Mouse (Mus musculus): Measurements from ENCODE around the gene Szrd1.
"Not testable (repeated sequence)": the region's sequence is repeated elsewhere in the genome, so short reads cannot be mapped to it uniquely, and the experiment has no call there.

Szrd1 gene

GRCm38 (mm10) chr4:141147112-141148008 is 7.8 kb upstream of the Szrd1 start, which contains the start of gene Fbxo42:
Gene Fbxo42 (plus strand): TSS chr4:141147913.
- peak; percentile 90 for DNase-seq (ENCODE audit: low spot score)

- no peak for DNase-seq (ENCODE audit: low spot score)
These were observed 7.0 kb upstream of the Szrd1 start for GRCm38 (mm10) chr4:141146491-141147033.

- DNase-seq (ENCODE audit: low spot score), result not testable (repeated sequence)
These were observed 5.5 kb upstream of the Szrd1 start for GRCm38 (mm10) chr4:141145124-141145523.

- DNase-seq (ENCODE audit: low spot score), result peak; percentile 58
These were observed 2.8 kb upstream of the Szrd1 start for GRCm38 (mm10) chr4:141142285-141142811.

GRCm38 (mm10) chr4:141140967-141141366 is 1.4 kb upstream of the Szrd1 start:
- DNase-seq (ENCODE audit: low spot score), result no peak

GRCm38 (mm10) chr4:141140354-141140753 is 779 bp upstream of the Szrd1 start:
- not testable (repeated sequence) for DNase-seq (ENCODE audit: low spot score)

GRCm38 (mm10) chr4:141138425-141139115 is 1.0 kb downstream of the Szrd1 start:
- no peak for DNase-seq (ENCODE audit: low spot score)

GRCm38 (mm10) chr4:141137740-141138139 is 1.8 kb downstream of the Szrd1 start:
- DNase-seq (ENCODE audit: low spot score), result not testable (repeated sequence)

- no peak for DNase-seq (ENCODE audit: low spot score)
These were observed 3.4 kb downstream of the Szrd1 start for GRCm38 (mm10) chr4:141136126-141136525.

GRCm38 (mm10) chr4:141134751-141135530 is 4.6 kb downstream of the Szrd1 start:
- DNase-seq (ENCODE audit: low spot score), result no peak

- no peak for DNase-seq (ENCODE audit: low spot score)
These were observed 5.5 kb downstream of the Szrd1 start for GRCm38 (mm10) chr4:141134031-141134441.

GRCm38 (mm10) chr4:141133227-141133626 is 6.3 kb downstream of the Szrd1 start:
- no peak for DNase-seq (ENCODE audit: low spot score)

GRCm38 (mm10) chr4:141132191-141132590 is 7.4 kb downstream of the Szrd1 start:
- no peak for DNase-seq (ENCODE audit: low spot score)

- DNase-seq (ENCODE audit: low spot score), result no peak
These were observed 8.0 kb downstream of the Szrd1 start for GRCm38 (mm10) chr4:141131531-141132061.

- DNase-seq (ENCODE audit: low spot score), result no peak
These were observed 8.8 kb downstream of the Szrd1 start for GRCm38 (mm10) chr4:141130704-141131342.

- no peak for DNase-seq (ENCODE audit: low spot score)
These were observed 10.3 kb downstream of the Szrd1 start for GRCm38 (mm10) chr4:141129190-141129710.

GRCm38 (mm10) chr4:141123065-141123464 is 16.5 kb downstream of the Szrd1 start:
- no peak for DNase-seq (ENCODE audit: low spot score)

GRCm38 (mm10) chr4:141122663-141123062 is 16.9 kb downstream of the Szrd1 start:
- no peak for DNase-seq (ENCODE audit: low spot score)

- DNase-seq (ENCODE audit: low spot score), result no peak
These were observed 18.9 kb downstream of the Szrd1 start for GRCm38 (mm10) chr4:141120700-141121099.

- no peak for DNase-seq (ENCODE audit: low spot score)
These were observed 20.9 kb downstream of the Szrd1 start for GRCm38 (mm10) chr4:141118691-141119090.

- no peak for DNase-seq (ENCODE audit: low spot score)
These were observed 24.2 kb downstream of the Szrd1 start for GRCm38 (mm10) chr4:141115398-141115797.
